Mouse (Mus musculus): ENCODE measurements around the gene Olfr974. TPM values are rescaled to one million over a fixed set of nuclear protein-coding genes. Genes with fewer than 3 reads are reported as not detected.
"Not testable (repeated sequence)": the region's sequence is repeated elsewhere in the genome, so short reads cannot be mapped to it uniquely, and the experiment has no call there.

The Olfr974 gene
- polyA plus RNA-seq, 1 experiment from 2014 or later: not detected

GRCm38 (mm10) chr9:39976581-39977145 is 39.4 kb downstream of the Olfr974 start:
- not testable (repeated sequence) for H3K4me2 ChIP-seq (replicated peaks; ENCODE audit: low read depth, low read length); H3K36me3 ChIP-seq (ENCODE audit: control insufficient read depth, insufficient read depth, low read length); H3K27me3 ChIP-seq (ENCODE audit: control insufficient read depth, insufficient read depth, low read length); ATAC-seq (ENCODE audit: low FRiP score); H3K9me3 ChIP-seq (ENCODE audit: control insufficient read depth, low read length); DNase-seq (ENCODE audit: low spot score); H3K4me1 ChIP-seq (replicated peaks; ENCODE audit: control insufficient read depth, insufficient read depth, low read length); H3K9ac ChIP-seq (ENCODE audit: low read depth, low read length); H3K27ac ChIP-seq (ENCODE audit: low read depth, low read length); H3K4me3 ChIP-seq (ENCODE audit: low read depth, low read length)
- WGBS: 83% methylated on average over 1 of the region's 1 CpGs

GRCm38 (mm10) chr9:39991813-39992212 is 54.5 kb downstream of the Olfr974 start, which contains the start of gene Olfr978:
Gene Olfr978, plus strand, starts transcription at chr9:39992113.
- no peak within 1 kb of the TSS for H3K4me3 ChIP-seq (ENCODE audit: low read depth, low read length)
- no peak within 1 kb of the TSS for H3K4me2 ChIP-seq (replicated peaks; ENCODE audit: low read depth, low read length)
- no peak within 1 kb of the TSS for H3K27ac ChIP-seq (ENCODE audit: low read depth, low read length)
- no peaks in the 10 kb centered on the region for H3K27me3 ChIP-seq (ENCODE audit: control insufficient read depth, insufficient read depth, low read length)
- H3K36me3 ChIP-seq (ENCODE audit: control insufficient read depth, insufficient read depth, low read length): no peaks in the 10 kb centered on the region
- no peak for DNase-seq (ENCODE audit: low spot score)
- no peak within 1 kb of the TSS for H3K9ac ChIP-seq (ENCODE audit: low read depth, low read length)
- H3K4me1 ChIP-seq (replicated peaks; ENCODE audit: control insufficient read depth, insufficient read depth, low read length): no peaks in the 10 kb centered on the region
- no peak for ATAC-seq (ENCODE audit: low FRiP score)
- H3K9me3 ChIP-seq (ENCODE audit: control insufficient read depth, low read length): no peaks in the 10 kb centered on the region
- WGBS: 85% methylated on average over 2 of the region's 2 CpGs

Other genes starting within 250 kb of the Olfr974 start
- not detected in 2 replicates for gene Olfr149, start 230.4 kb upstream of the Olfr974 start, polyA plus RNA-seq (2014; fragmentation: Nextera tagmentation; extraction: Ambion mirVana)
- not detected in 2 replicates for gene Olfr965, start 226.1 kb upstream of the Olfr974 start, polyA plus RNA-seq (2014; fragmentation: Nextera tagmentation; extraction: Ambion mirVana)
- not detected in 2 replicates for gene Olfr150, start 206.5 kb upstream of the Olfr974 start, polyA plus RNA-seq (2014; fragmentation: Nextera tagmentation; extraction: Ambion mirVana)
- gene Olfr967, start 191.3 kb upstream of the Olfr974 start, polyA plus RNA-seq (2014; fragmentation: Nextera tagmentation; extraction: Ambion mirVana): not detected in 2 replicates
- gene Olfr968, start 154.2 kb upstream of the Olfr974 start, polyA plus RNA-seq (2014; fragmentation: Nextera tagmentation; extraction: Ambion mirVana): not detected in 2 replicates
- gene Olfr969, start 146.6 kb upstream of the Olfr974 start, polyA plus RNA-seq (2014; fragmentation: Nextera tagmentation; extraction: Ambion mirVana): not detected in 2 replicates
- gene Olfr970, start 128.6 kb upstream of the Olfr974 start, polyA plus RNA-seq (2014; fragmentation: Nextera tagmentation; extraction: Ambion mirVana): not detected in 2 replicates
- not detected in 2 replicates for gene Olfr971, start 100.6 kb upstream of the Olfr974 start, polyA plus RNA-seq (2014; fragmentation: Nextera tagmentation; extraction: Ambion mirVana)
- gene Olfr972, start 71.1 kb upstream of the Olfr974 start, polyA plus RNA-seq (2014; fragmentation: Nextera tagmentation; extraction: Ambion mirVana): not detected in 2 replicates
- not detected in 2 replicates for gene Olfr229, start 30.2 kb upstream of the Olfr974 start, polyA plus RNA-seq (2014; fragmentation: Nextera tagmentation; extraction: Ambion mirVana)
- gene Olfr975, start 14.5 kb downstream of the Olfr974 start, polyA plus RNA-seq (2014; fragmentation: Nextera tagmentation; extraction: Ambion mirVana): not detected in 2 replicates
- gene Olfr976, start 23.6 kb downstream of the Olfr974 start, polyA plus RNA-seq (2014; fragmentation: Nextera tagmentation; extraction: Ambion mirVana): not detected in 2 replicates
- gene Olfr978, start 54.6 kb downstream of the Olfr974 start, polyA plus RNA-seq (2014; fragmentation: Nextera tagmentation; extraction: Ambion mirVana): not detected in 2 replicates
- not detected in 2 replicates for gene Olfr979, start 66.0 kb downstream of the Olfr974 start, polyA plus RNA-seq (2014; fragmentation: Nextera tagmentation; extraction: Ambion mirVana)
- not detected in 2 replicates for gene Olfr980, start 72.1 kb downstream of the Olfr974 start, polyA plus RNA-seq (2014; fragmentation: Nextera tagmentation; extraction: Ambion mirVana)
- not detected in 2 replicates for gene Olfr981, start 84.0 kb downstream of the Olfr974 start, polyA plus RNA-seq (2014; fragmentation: Nextera tagmentation; extraction: Ambion mirVana)
- not detected in 2 replicates for gene Olfr982, start 136.3 kb downstream of the Olfr974 start, polyA plus RNA-seq (2014; fragmentation: Nextera tagmentation; extraction: Ambion mirVana)
- gene Olfr983, start 156.1 kb downstream of the Olfr974 start, polyA plus RNA-seq (2014; fragmentation: Nextera tagmentation; extraction: Ambion mirVana): not detected in 2 replicates
- not detected in 2 replicates for gene Olfr984, start 176.7 kb downstream of the Olfr974 start, polyA plus RNA-seq (2014; fragmentation: Nextera tagmentation; extraction: Ambion mirVana)
- not detected in 2 replicates for gene Olfr985, start 192.7 kb downstream of the Olfr974 start, polyA plus RNA-seq (2014; fragmentation: Nextera tagmentation; extraction: Ambion mirVana)
- gene Tmem225, start 210.6 kb downstream of the Olfr974 start, polyA plus RNA-seq (2014; fragmentation: Nextera tagmentation; extraction: Ambion mirVana): not detected in 2 replicates
- gene Olfr986, start 243.4 kb downstream of the Olfr974 start, polyA plus RNA-seq (2014; fragmentation: Nextera tagmentation; extraction: Ambion mirVana): not detected in 2 replicates

Data from hindbrain, embryonic 11.5 days (tissue).